Mouse (Mus musculus): ENCODE results near the gene Gpatch1. TPM values are rescaled to one million over a fixed set of nuclear protein-coding genes. Genes with fewer than 3 reads are reported as not detected.

Gene Gpatch1
- polyA plus RNA-seq, 1 experiment from 2014 or later, result 21.3 TPM

Other genes starting within 250 kb of the Gpatch1 start
- 0.96 and 1.6 TPM in 2 replicates for gene Cebpa, start 199.1 kb downstream of the Gpatch1 start, polyA plus RNA-seq (2016; fragmentation: Nextera tagmentation; extraction: Ambion mirVana)
- 1.9 and 2.1 TPM in 2 replicates for gene Slc7a10, start 132.1 kb downstream of the Gpatch1 start, polyA plus RNA-seq (2016; fragmentation: Nextera tagmentation; extraction: Ambion mirVana)
- 17.9 and 19.3 TPM in 2 replicates for gene Lrp3, start 102.9 kb downstream of the Gpatch1 start, polyA plus RNA-seq (2016; fragmentation: Nextera tagmentation; extraction: Ambion mirVana)
- gene Rhpn2, start 15.7 kb upstream of the Gpatch1 start, polyA plus RNA-seq (2016; fragmentation: Nextera tagmentation; extraction: Ambion mirVana), result 3.8 and 4.0 TPM in 2 replicates
- gene Faap24, start 78.4 kb upstream of the Gpatch1 start, polyA plus RNA-seq (2016; fragmentation: Nextera tagmentation; extraction: Ambion mirVana), result 21.1 and 24.4 TPM in 2 replicates
- 38.9 and 41.0 TPM in 2 replicates for gene Cep89, start 78.6 kb upstream of the Gpatch1 start, polyA plus RNA-seq (2016; fragmentation: Nextera tagmentation; extraction: Ambion mirVana)
- gene Slc7a9, start 130.4 kb upstream of the Gpatch1 start, polyA plus RNA-seq (2016; fragmentation: Nextera tagmentation; extraction: Ambion mirVana), result not detected in 2 replicates
- 0.66 TPM in 1 of 2 replicates, not detected in the other for gene Tdrd12, start 219.3 kb upstream of the Gpatch1 start, polyA plus RNA-seq (2016; fragmentation: Nextera tagmentation; extraction: Ambion mirVana)
- 41.0 and 43.9 TPM in 2 replicates for gene Nudt19, start 237.9 kb upstream of the Gpatch1 start, polyA plus RNA-seq (2016; fragmentation: Nextera tagmentation; extraction: Ambion mirVana)